Mouse (Mus musculus) testis, postnatal 10 days (tissue): Measurements from ENCODE around the gene Opn1mw.
A peak's percentile ranks its signal among the peaks of the same experiment; 100 is the strongest.
"Not testable (repeated sequence)": the region's sequence is repeated elsewhere in the genome, so short reads cannot be mapped to it uniquely, and the experiment has no call there.

Experiments
- DNase-seq: peaks from one replicate; pipeline ENCODE4 v3.0.0; 2021; ENCODE audit warnings: low spot score

Gene Opn1mw

GRCm38 (mm10) chrX:74127164-74127563, at the start of gene Opn1mw:
Opn1mw (plus strand) TSS chrX:74127464.
- DNase-seq, result no peak

GRCm38 (mm10) chrX:74084276-74084837, 42.9 kb upstream of the Opn1mw start:
- DNase-seq, result no peak

- DNase-seq, result peak; percentile 81
Observed at GRCm38 (mm10) chrX:74084946-74085498, 42.2 kb upstream of the Opn1mw start.

GRCm38 (mm10) chrX:74085601-74086038, 41.6 kb upstream of the Opn1mw start:
- peak; percentile 96 for DNase-seq

- no peak for DNase-seq
Observed at GRCm38 (mm10) chrX:74095130-74095529, 32.1 kb upstream of the Opn1mw start.

- no peak for DNase-seq
Observed at GRCm38 (mm10) chrX:74103457-74104188, 23.6 kb upstream of the Opn1mw start.

GRCm38 (mm10) chrX:74105916-74106315, 21.3 kb upstream of the Opn1mw start:
- no peak for DNase-seq

GRCm38 (mm10) chrX:74108747-74109146, 18.5 kb upstream of the Opn1mw start:
- DNase-seq, result no peak

- DNase-seq, result no peak
Observed at GRCm38 (mm10) chrX:74114036-74114435, 13.2 kb upstream of the Opn1mw start.

- DNase-seq, result peak; percentile 64
Observed at GRCm38 (mm10) chrX:74115511-74115910, 11.8 kb upstream of the Opn1mw start.

GRCm38 (mm10) chrX:74124975-74125374, 2.3 kb upstream of the Opn1mw start:
- DNase-seq, result no peak

- DNase-seq, result not testable (repeated sequence)
Observed at GRCm38 (mm10) chrX:74135263-74135662, 8.0 kb downstream of the Opn1mw start, which contains the start of gene Mecp2. Mecp2 (minus strand) TSS chrX:74135363.

- no peak for DNase-seq
Observed at GRCm38 (mm10) chrX:74167738-74168137, 40.5 kb downstream of the Opn1mw start, which contains the start of gene Tex28. Tex28 (minus strand) TSS chrX:74167838.

GRCm38 (mm10) chrX:74176959-74177358, 49.7 kb downstream of the Opn1mw start, which contains the start of gene Tktl1:
Tktl1 (plus strand) TSS chrX:74177259.
- DNase-seq, result peak; percentile 38
